Mouse (Mus musculus): ENCODE results near the gene Sohlh1.

GRCm38 (mm10) chr2:25844097-25844496 is 3.0 kb downstream of the Sohlh1 start:
- TF ChIP-seq CTCF (IDR thresholded peaks at IDR 0.05; ENCODE audit: low read depth), result no peak
- no peak for TF ChIP-seq EP300 (IDR thresholded peaks at IDR 0.05; ENCODE audit: low read depth)

Measured in liver, embryonic 14.5 days (tissue).